Comparison of ENCODE assay signal across 11 mouse cellular contexts in genomic region chr4:102413794-102414193, GRCm38 (mm10).
DNase-seq lines count a peak whose midpoint lies in the region; ATAC-seq and TF ChIP-seq lines count a peak whose summit lies in the region.
"Had no signal": no experiment of that assay in that cellular context is flagged by ENCODE, and none has a peak within 500 bp of the region (broad histone marks: within the 10 kb centered on the region; RNA-seq: fewer than 3 reads in every experiment).

No protein-coding gene starts in this region.

- no peaks in the 10 kb centered on the region for H3K36me3 ChIP-seq in midbrain, embryonic 14.5 days (ENCODE audit: control insufficient read depth, insufficient read depth, low read length)
- no peaks in the 10 kb centered on the region for H3K36me3 ChIP-seq in midbrain, embryonic 13.5 days
- H3K36me3 ChIP-seq: liver, embryonic 12.5 days had no signal

- no peak overlapping the region for H3K4me2 ChIP-seq in midbrain, embryonic 14.5 days (ENCODE audit: low read length)
- no peak overlapping the region for H3K4me2 ChIP-seq in midbrain, embryonic 13.5 days (replicated peaks)
- H3K4me2 ChIP-seq: liver, embryonic 12.5 days had no signal

- TF ChIP-seq POLR2A in cerebellum, adult 2 months (IDR thresholded peaks at IDR 0.05; ENCODE audit: borderline replicate concordance, insufficient read depth, low read length), result no peak

- H3K27ac ChIP-seq in midbrain, embryonic 14.5 days (replicated peaks; ENCODE audit: low read depth, low read length), result no peak overlapping the region
- no peak overlapping the region for H3K27ac ChIP-seq in midbrain, embryonic 13.5 days
- peak overlapping the region; percentile 69; the same call in 1 of the 2 replicates for H3K27ac ChIP-seq in cerebellum, adult 2 months (ENCODE audit: insufficient read depth, low read length)
- H3K27ac ChIP-seq in layer of hippocampus, adult 2 months, result peak overlapping the region; percentile 67
- H3K27ac ChIP-seq: liver, embryonic 12.5 days; stomach, postnatal 0 days had no signal

- no peak for ATAC-seq in midbrain, embryonic 14.5 days (ENCODE audit: low FRiP score, low TSS enrichment)
- ATAC-seq in midbrain, embryonic 13.5 days, result no peak
- ATAC-seq: liver, embryonic 12.5 days; lung, postnatal 0 days had no signal

- H3K9me3 ChIP-seq in midbrain, embryonic 14.5 days (ENCODE audit: control insufficient read depth, low read length), result no peaks in the 10 kb centered on the region
- H3K9me3 ChIP-seq in midbrain, embryonic 13.5 days, result no peaks in the 10 kb centered on the region
- H3K9me3 ChIP-seq: liver, embryonic 12.5 days had no signal

- no peak for TF ChIP-seq CTCF in cerebellum, adult 2 months (IDR thresholded peaks at IDR 0.05; ENCODE audit: borderline replicate concordance, insufficient read depth, low read depth, low read length)
- no peak for TF ChIP-seq CTCF in layer of hippocampus, adult 2 months (conservative IDR thresholded peaks at IDR 0.05)

- no peak overlapping the region for H3K9ac ChIP-seq in midbrain, embryonic 14.5 days (replicated peaks; ENCODE audit: low read length)
- H3K9ac ChIP-seq in midbrain, embryonic 13.5 days (replicated peaks), result no peak overlapping the region
- H3K9ac ChIP-seq: liver, embryonic 12.5 days had no signal

- H3K4me3 ChIP-seq in midbrain, embryonic 14.5 days (replicated peaks; ENCODE audit: low read depth, low read length), result no peak overlapping the region
- H3K4me3 ChIP-seq in midbrain, embryonic 13.5 days (replicated peaks), result no peak overlapping the region
- no peak overlapping the region for H3K4me3 ChIP-seq in cerebellum, adult 2 months (replicated peaks; ENCODE audit: insufficient read depth, low read depth, low read length)
- no peak overlapping the region for H3K4me3 ChIP-seq in layer of hippocampus, adult 2 months
- H3K4me3 ChIP-seq: liver, embryonic 12.5 days had no signal

- peak; percentile 64 for DNase-seq in heart, adult 11 months
- DNase-seq in heart, postnatal 4 days, result no peak
- DNase-seq in midbrain, embryonic 14.5 days, result peak; percentile 56
- DNase-seq in cerebellum, adult 2 months, result peak; percentile 54 to 65
- DNase-seq in layer of hippocampus, adult 2 months (ENCODE audit: low spot score in 2 of 2), result peak in 1 of 2 experiments; percentile 40
- DNase-seq in gastrocnemius, adult 18-20 months (ENCODE audit: low spot score), result no peak
- DNase-seq: kidney, adult 2 months had no signal

- H3K27me3 ChIP-seq in midbrain, embryonic 14.5 days (ENCODE audit: control insufficient read depth, insufficient read depth, low read length), result no peaks in the 10 kb centered on the region
- H3K27me3 ChIP-seq in midbrain, embryonic 13.5 days, result no peaks in the 10 kb centered on the region
- H3K27me3 ChIP-seq in cerebellum, adult 2 months (ENCODE audit: control insufficient read depth, insufficient read depth, low read length), result no peaks in the 10 kb centered on the region
- H3K27me3 ChIP-seq: liver, embryonic 12.5 days had no signal

- H3K4me1 ChIP-seq in midbrain, embryonic 14.5 days (ENCODE audit: control insufficient read depth, insufficient read depth, low read length), result peaks cover 9% of the 10 kb centered on the region
- peaks cover 9% of the 10 kb centered on the region for H3K4me1 ChIP-seq in midbrain, embryonic 13.5 days (replicated peaks)
- peaks cover 10% of the 10 kb centered on the region for H3K4me1 ChIP-seq in cerebellum, adult 2 months (ENCODE audit: control insufficient read depth, insufficient read depth, low read length)
- H3K4me1 ChIP-seq: liver, embryonic 12.5 days had no signal

- 14% methylated on average over 4 of the region's 4 CpGs for WGBS in midbrain, embryonic 14.5 days
- WGBS in midbrain, embryonic 13.5 days, result 15% methylated on average over 4 of the region's 4 CpGs
- 2% methylated on average over 4 of the region's 4 CpGs for WGBS in cerebellum, adult 2 months

Comparison
In these comparisons a context has a peak if more than half of its experiments do, and no peak if none do; other contexts are left out.
1. DNase-seq: peak in heart, adult 11 months (single experiment), midbrain, embryonic 14.5 days (single experiment) and cerebellum, adult 2 months (2 of 2); none in heart, postnatal 4 days (single experiment) and gastrocnemius, adult 18-20 months (single experiment).
2. H3K27ac ChIP-seq: peak in cerebellum, adult 2 months (single experiment) and layer of hippocampus, adult 2 months (single experiment); none in midbrain, embryonic 14.5 days (single experiment) and midbrain, embryonic 13.5 days (single experiment).